Mouse (Mus musculus) lung, adult 2 months (tissue): ENCODE results near the gene Rpl7l1.

Experiments
- CTCF ChIP-seq: fragments of 200-500 bp; IDR thresholded peaks from 2 replicates; pipeline ENCODE4 v1.5.1; 2011; ENCODE audit warnings: mild to moderate bottlenecking, low read length, control low read depth; ENCODE audit not compliant: insufficient read depth
- POLR2A ChIP-seq: fragments of 200-500 bp; IDR thresholded peaks from 2 replicates; pipeline ENCODE4 v1.6.1; 2011; ENCODE audit warnings: low read depth, mild to moderate bottlenecking, control low read depth, low read length, borderline replicate concordance; ENCODE audit errors: extremely low read depth

- TF ChIP-seq CTCF (no peak), POLR2A (no peak)
Measured at GRCm38 (mm10) chr17:46799680-46800079, 17.2 kb upstream of the Rpl7l1 start.
